Mouse (Mus musculus): ENCODE results near the gene Xpot. TPM values are rescaled to one million over a fixed set of nuclear protein-coding genes. Genes with fewer than 3 reads are reported as not detected.

Xpot gene
- 10 to 100 TPM; 21.6 to 27.8 TPM for total RNA-seq (2021)
- long read RNA-seq, experiment 1, full-length matches to known transcripts = 3 of 28 reads
- long read RNA-seq, experiment 1, partial matches to known transcripts = 1 of 28 reads
- long read RNA-seq, experiment 1, other reads (novel, unspliced or antisense) = 24 of 28 reads
- long read RNA-seq, experiment 2, full-length matches to known transcripts = 2 of 17 reads
- long read RNA-seq, experiment 2, partial matches to known transcripts = 3 of 17 reads
- long read RNA-seq, experiment 2, other reads (novel, unspliced or antisense) = 12 of 17 reads

- peak; percentile 99 for DNase-seq
- Histone ChIP-seq H3K4me3 (peak within 1 kb of the TSS; percentile 93), H3K27ac (peak within 1 kb of the TSS; percentile 98)
- TF ChIP-seq CTCF (IDR thresholded peaks at IDR 0.05) = peak; percentile 29
- intact Hi-C loops (cut with DNase I) = loop anchor here (5.0 kb wide), 1 partner anchor 39 kb away; the partner anchor contains the start of gene Tbk1
Observed at GRCm38 (mm10) chr10:121626186-121626882, at the start of gene Xpot. TSS of gene Xpot (minus strand) at chr10:121626332.

- intact Hi-C loops (cut with DNase I) = no loop called here
- TF ChIP-seq CTCF (IDR thresholded peaks at IDR 0.05) = no peak
- no peak overlapping the region for H3K27ac ChIP-seq
- no peak for DNase-seq
- H3K4me3 ChIP-seq = no peak overlapping the region
Observed at GRCm38 (mm10) chr10:121669103-121669502, 43.0 kb upstream of the Xpot start.

- no peak for DNase-seq
- Histone ChIP-seq H3K4me3 (no peak overlapping the region), H3K27ac (no peak overlapping the region)
- TF ChIP-seq CTCF (IDR thresholded peaks at IDR 0.05) = no peak
- intact Hi-C loops (cut with DNase I) = no loop called here
Observed at GRCm38 (mm10) chr10:121665631-121666145, 39.6 kb upstream of the Xpot start.

- no peak for TF ChIP-seq CTCF (IDR thresholded peaks at IDR 0.05)
- DNase-seq = no peak
- Histone ChIP-seq H3K4me3 (no peak overlapping the region), H3K27ac (no peak overlapping the region)
- intact Hi-C loops (cut with DNase I) = no loop called here
Observed at GRCm38 (mm10) chr10:121663599-121663998, 37.5 kb upstream of the Xpot start.

GRCm38 (mm10) chr10:121662711-121663110 is 36.6 kb upstream of the Xpot start:
- no peak for DNase-seq
- intact Hi-C loops (cut with DNase I) = no loop called here
- no peak for TF ChIP-seq CTCF (IDR thresholded peaks at IDR 0.05)
- H3K4me3 ChIP-seq = no peak overlapping the region
- no peak overlapping the region for H3K27ac ChIP-seq

GRCm38 (mm10) chr10:121655907-121656306 is 29.8 kb upstream of the Xpot start:
- no peak overlapping the region for H3K27ac ChIP-seq
- no peak for DNase-seq
- no peak for TF ChIP-seq CTCF (IDR thresholded peaks at IDR 0.05)
- intact Hi-C loops (cut with DNase I) = no loop called here
- no peak overlapping the region for H3K4me3 ChIP-seq

- intact Hi-C loops (cut with DNase I) = no loop called here
- no peak for TF ChIP-seq CTCF (IDR thresholded peaks at IDR 0.05)
- no peak for DNase-seq
- Histone ChIP-seq H3K4me3 (no peak overlapping the region), H3K27ac (no peak overlapping the region)
Observed at GRCm38 (mm10) chr10:121653079-121653478, 26.9 kb upstream of the Xpot start.

GRCm38 (mm10) chr10:121646294-121646693 is 20.2 kb upstream of the Xpot start:
- no peak overlapping the region for H3K4me3 ChIP-seq
- no peak for DNase-seq
- no peak overlapping the region for H3K27ac ChIP-seq
- TF ChIP-seq CTCF (IDR thresholded peaks at IDR 0.05) = no peak
- intact Hi-C loops (cut with DNase I) = no loop called here

GRCm38 (mm10) chr10:121642054-121642947 is 16.2 kb upstream of the Xpot start:
- peak overlapping the region; percentile 75 for H3K4me3 ChIP-seq
- intact Hi-C loops (cut with DNase I) = no loop called here
- TF ChIP-seq CTCF (IDR thresholded peaks at IDR 0.05) = no peak

GRCm38 (mm10) chr10:121641272-121642053 is 15.3 kb upstream of the Xpot start, which contains the start of gene D930020B18Rik:
TSS of gene D930020B18Rik (plus strand) at chr10:121641588.
- no peak for TF ChIP-seq CTCF (IDR thresholded peaks at IDR 0.05)
- DNase-seq = peak; percentile 24
- no peak within 1 kb of the TSS for H3K27ac ChIP-seq
- intact Hi-C loops (cut with DNase I) = no loop called here
- peak within 1 kb of the TSS; percentile 75 for H3K4me3 ChIP-seq

More at GRCm38 (mm10) chr10:121642054-121642947, 16.2 kb upstream of the Xpot start:
- no peak overlapping the region for H3K27ac ChIP-seq
- DNase-seq = no peak

- DNase-seq = no peak
- TF ChIP-seq CTCF (IDR thresholded peaks at IDR 0.05) = no peak
- H3K27ac ChIP-seq = no peak overlapping the region
- peak overlapping the region; percentile 75 for H3K4me3 ChIP-seq
- intact Hi-C loops (cut with DNase I) = no loop called here
Observed at GRCm38 (mm10) chr10:121640944-121641271, 14.8 kb upstream of the Xpot start.

Data from gastrocnemius, adult 2 months (tissue).